Mouse (Mus musculus): ENCODE measurements around the gene Tnfrsf21. TPM values are rescaled to one million over a fixed set of nuclear protein-coding genes. Genes with fewer than 3 reads are reported as not detected.

The Tnfrsf21 gene
- polyA plus RNA-seq, 1 experiment from 2014 or later = 23.6 TPM

DNA sequence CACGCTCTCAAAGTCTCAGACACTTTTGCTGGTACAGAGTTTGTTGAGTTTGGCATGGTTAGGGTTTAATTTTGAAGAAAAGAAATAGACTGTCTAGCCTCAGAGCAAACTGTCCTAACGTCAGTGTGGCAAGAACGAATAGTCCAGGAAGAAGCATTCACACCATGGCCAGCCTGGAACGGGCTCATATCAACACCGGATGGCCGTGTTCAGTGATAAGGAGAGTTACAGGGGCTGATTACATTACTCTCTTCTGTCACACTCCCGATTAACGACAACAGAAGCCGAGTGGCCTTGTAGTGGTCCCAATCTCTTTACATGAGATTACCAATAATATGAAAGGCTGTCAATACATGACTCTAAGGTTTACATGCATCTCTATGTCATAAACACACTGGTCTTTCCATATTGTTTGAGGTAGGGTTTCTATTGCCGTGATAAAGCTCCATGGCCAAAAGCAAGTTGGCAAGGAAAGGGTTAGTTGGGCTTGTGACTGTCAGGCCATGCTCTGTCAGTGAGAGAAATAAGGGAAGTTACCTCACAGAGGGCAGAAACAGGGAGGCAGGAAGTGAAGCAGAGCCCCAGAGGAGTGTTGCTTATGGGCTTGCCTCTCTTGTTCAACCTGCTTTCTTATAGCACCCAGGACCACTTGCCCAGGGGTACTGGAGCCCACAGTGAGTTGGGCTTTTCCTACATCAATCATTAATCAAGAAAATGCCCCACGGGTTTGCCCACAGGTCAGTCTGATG is 42.1 kb downstream of the Tnfrsf21 start:
- ATAC-seq (ENCODE audit: low FRiP score, low read depth) = no peak
- Histone ChIP-seq H3K9me3 (no peaks in the 10 kb centered on the region), H3K4me2 (replicated peaks) (no peak overlapping the region), H3K36me3 (no peaks in the 10 kb centered on the region; the same call in 1 of the 2 replicates), H3K4me3 (no peak overlapping the region), H3K4me1 (no peaks in the 10 kb centered on the region), H3K27ac (no peak overlapping the region), H3K27me3 (no peaks in the 10 kb centered on the region), H3K9ac (no peak overlapping the region)
- 91% methylated on average over 11 of the region's 11 CpGs for WGBS

GRCm38 (mm10) chr17:43064705-43065104 is 48.4 kb downstream of the Tnfrsf21 start:
- Histone ChIP-seq H3K4me2 (replicated peaks) (no peak overlapping the region), H3K4me1 (no peaks in the 10 kb centered on the region), H3K27ac (no peak overlapping the region), H3K36me3 (peaks cover 9% of the 10 kb centered on the region), H3K9ac (no peak overlapping the region), H3K27me3 (no peaks in the 10 kb centered on the region), H3K9me3 (no peaks in the 10 kb centered on the region), H3K4me3 (no peak overlapping the region)
- WGBS = 96% methylated on average over 6 of the region's 6 CpGs
- no peak for ATAC-seq (ENCODE audit: low FRiP score, low read depth)

- Histone ChIP-seq H3K36me3 (peaks cover 9% of the 10 kb centered on the region), H3K9me3 (no peaks in the 10 kb centered on the region), H3K4me1 (no peaks in the 10 kb centered on the region), H3K9ac (no peak overlapping the region), H3K4me3 (no peak overlapping the region), H3K27ac (no peak overlapping the region), H3K4me2 (replicated peaks) (no peak overlapping the region), H3K27me3 (no peaks in the 10 kb centered on the region)
- 60% methylated on average over 7 of the region's 7 CpGs for WGBS
- no peak for ATAC-seq (ENCODE audit: low FRiP score, low read depth)
Observed at GRCm38 (mm10) chr17:43068846-43069553, 52.6 kb downstream of the Tnfrsf21 start.

DNA sequence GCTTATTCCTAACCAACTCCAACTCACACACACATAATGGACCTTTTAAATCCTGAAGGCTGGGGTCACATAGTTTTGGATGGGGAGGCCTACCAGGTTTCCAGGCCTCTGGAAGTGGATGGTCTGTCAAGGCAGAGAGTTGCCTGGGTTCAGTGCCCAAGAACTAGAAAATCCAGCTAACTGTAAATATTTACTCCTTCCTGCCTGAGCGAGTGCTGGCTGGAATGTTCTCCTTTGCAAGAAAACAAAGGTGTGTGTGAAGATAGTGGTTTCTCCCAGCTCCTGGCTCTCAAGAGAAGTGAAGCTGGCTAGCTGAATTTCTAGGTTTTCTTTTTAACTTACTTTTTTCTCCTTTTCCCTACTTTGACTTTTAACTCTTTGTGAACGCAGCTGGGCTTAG is 54.6 kb downstream of the Tnfrsf21 start:
- WGBS = 79% methylated on average over 2 of the region's 2 CpGs
- ATAC-seq (ENCODE audit: low FRiP score, low read depth) = no peak

DNA sequence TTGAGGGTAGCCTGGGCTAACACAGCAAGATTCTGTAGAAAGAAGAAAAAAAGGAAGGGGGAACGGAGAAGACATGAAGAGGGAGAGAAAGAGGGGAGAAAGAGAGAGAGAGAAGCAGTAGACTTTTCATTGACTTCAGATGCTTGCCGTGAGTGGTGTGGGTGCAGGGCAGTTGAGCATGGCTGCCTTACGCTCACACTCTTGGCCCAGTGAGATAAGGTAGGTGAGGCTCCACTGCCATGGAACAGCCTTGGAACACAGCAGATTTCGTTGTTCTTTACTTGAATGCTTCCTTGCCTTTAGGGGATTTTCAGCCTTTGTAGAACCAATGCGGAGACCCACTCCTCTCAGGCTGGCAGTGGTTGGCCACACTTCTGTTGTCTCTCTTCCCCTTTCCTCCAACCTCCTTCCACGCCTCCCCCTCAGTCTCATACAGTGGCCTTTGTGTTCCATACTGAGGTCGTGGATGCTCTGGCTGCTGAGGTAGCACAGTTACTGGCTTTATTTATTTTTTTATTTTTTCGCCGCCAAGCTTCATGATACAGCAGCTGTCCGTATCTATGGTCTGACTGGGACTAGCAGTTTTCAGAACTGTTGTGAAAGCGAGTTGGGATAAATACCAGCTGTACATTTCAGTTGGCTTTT is 55.9 kb downstream of the Tnfrsf21 start:
- 79% methylated on average over 11 of the region's 11 CpGs for WGBS
- Histone ChIP-seq H3K27ac (no peak overlapping the region), H3K27me3 (no peaks in the 10 kb centered on the region), H3K4me2 (replicated peaks) (no peak overlapping the region), H3K9ac (no peak overlapping the region), H3K4me3 (no peak overlapping the region), H3K4me1 (0 out of 2 replicates have a peak, but pooled peaks cover 6% of the 10 kb centered on the region), H3K9me3 (no peaks in the 10 kb centered on the region), H3K36me3 (no peaks in the 10 kb centered on the region)
- ATAC-seq (ENCODE audit: low FRiP score, low read depth) = no peak

More for the DNA sequence above, 54.6 kb downstream of the Tnfrsf21 start:
- no peak overlapping the region for H3K27ac ChIP-seq
- H3K4me1 ChIP-seq = 0 out of 2 replicates have a peak, but pooled peaks cover 6% of the 10 kb centered on the region
- no peak overlapping the region for H3K4me2 ChIP-seq (replicated peaks)
- H3K9me3 ChIP-seq = no peaks in the 10 kb centered on the region
- H3K4me3 ChIP-seq = no peak overlapping the region
- no peaks in the 10 kb centered on the region for H3K27me3 ChIP-seq
- no peaks in the 10 kb centered on the region for H3K36me3 ChIP-seq
- no peak overlapping the region for H3K9ac ChIP-seq

GRCm38 (mm10) chr17:43072787-43073148 is 56.4 kb downstream of the Tnfrsf21 start:
- Histone ChIP-seq H3K27me3 (no peaks in the 10 kb centered on the region), H3K4me3 (no peak overlapping the region), H3K36me3 (no peaks in the 10 kb centered on the region), H3K27ac (no peak overlapping the region), H3K4me2 (replicated peaks) (no peak overlapping the region), H3K4me1 (peaks cover 11% of the 10 kb centered on the region; the same call in 1 of the 2 replicates), H3K9ac (no peak overlapping the region), H3K9me3 (no peaks in the 10 kb centered on the region)
- 48% methylated on average over 5 of the region's 5 CpGs for WGBS
- ATAC-seq (ENCODE audit: low FRiP score, low read depth) = no peak

- Histone ChIP-seq H3K4me3 (no peak overlapping the region), H3K27ac (no peak overlapping the region), H3K4me2 (replicated peaks) (no peak overlapping the region), H3K4me1 (peaks cover 11% of the 10 kb centered on the region; the same call in 1 of the 2 replicates), H3K27me3 (no peaks in the 10 kb centered on the region), H3K36me3 (no peaks in the 10 kb centered on the region), H3K9ac (no peak overlapping the region), H3K9me3 (no peaks in the 10 kb centered on the region)
- 80% methylated on average over 5 of the region's 5 CpGs for WGBS
- no peak for ATAC-seq (ENCODE audit: low FRiP score, low read depth)
Observed at GRCm38 (mm10) chr17:43074391-43074790, 58.0 kb downstream of the Tnfrsf21 start.

DNA sequence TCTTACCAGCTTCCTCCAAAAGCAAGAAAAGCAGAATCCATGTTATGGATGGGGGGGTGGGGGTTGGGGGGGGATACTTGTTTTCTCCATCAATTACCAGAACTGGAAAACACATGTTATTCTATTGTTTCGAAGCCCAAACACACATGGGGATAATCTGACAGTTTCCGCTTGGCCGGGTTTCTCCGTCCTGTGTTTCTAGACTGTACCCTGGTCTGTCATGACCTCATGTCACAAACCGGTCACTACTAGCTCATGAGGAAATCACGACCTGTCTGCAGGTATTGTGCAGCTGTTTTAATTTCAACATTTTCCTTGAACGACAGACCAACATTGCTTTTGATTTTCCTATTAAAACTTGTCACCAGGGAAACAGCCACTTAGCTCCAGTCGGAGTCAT is 58.7 kb downstream of the Tnfrsf21 start:
- H3K27me3 ChIP-seq = no peaks in the 10 kb centered on the region
- no peak overlapping the region for H3K9ac ChIP-seq
- no peak for ATAC-seq (ENCODE audit: low FRiP score, low read depth)
- H3K4me1 ChIP-seq = peaks cover 11% of the 10 kb centered on the region; the same call in 1 of the 2 replicates
- 62% methylated on average over 8 of the region's 8 CpGs for WGBS
- H3K36me3 ChIP-seq = no peaks in the 10 kb centered on the region
- no peaks in the 10 kb centered on the region for H3K9me3 ChIP-seq
- H3K4me2 ChIP-seq (replicated peaks) = no peak overlapping the region
- H3K27ac ChIP-seq = no peak overlapping the region
- no peak overlapping the region for H3K4me3 ChIP-seq

DNA sequence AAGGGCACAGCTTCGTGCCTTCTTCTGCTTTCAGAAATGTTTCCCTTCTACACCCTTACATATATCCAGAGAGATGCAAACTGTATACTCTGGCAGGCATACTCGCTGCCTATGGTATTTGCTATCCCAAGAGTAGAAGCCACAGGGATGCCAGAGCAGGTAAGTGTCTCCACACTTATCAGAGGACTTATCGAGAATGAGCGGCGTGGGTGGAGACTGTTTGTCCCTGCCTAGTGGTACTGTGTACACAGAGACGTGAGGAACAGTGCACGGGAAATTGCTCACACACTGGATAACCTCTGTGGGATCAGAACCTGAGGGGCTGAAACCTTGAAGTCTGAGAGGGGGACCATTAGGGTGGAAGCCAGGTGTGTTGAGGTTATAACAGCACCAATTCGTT is 59.6 kb downstream of the Tnfrsf21 start:
- Histone ChIP-seq H3K9ac (no peak overlapping the region), H3K36me3 (no peaks in the 10 kb centered on the region), H3K4me1 (peaks cover 11% of the 10 kb centered on the region; the same call in 1 of the 2 replicates), H3K4me3 (no peak overlapping the region), H3K9me3 (no peaks in the 10 kb centered on the region), H3K27me3 (no peaks in the 10 kb centered on the region), H3K4me2 (replicated peaks) (no peak overlapping the region), H3K27ac (no peak overlapping the region)
- WGBS = 82% methylated on average over 8 of the region's 8 CpGs
- no peak for ATAC-seq (ENCODE audit: low FRiP score, low read depth)

- peak; percentile 82 for ATAC-seq (ENCODE audit: low FRiP score, low read depth)
- Histone ChIP-seq H3K27me3 (no peaks in the 10 kb centered on the region), H3K9ac (0 out of 2 replicates have a peak overlapping the region, but pooled peaks have one; percentile 20), H3K27ac (no peak overlapping the region), H3K36me3 (no peaks in the 10 kb centered on the region), H3K9me3 (no peaks in the 10 kb centered on the region), H3K4me1 (peaks cover 11% of the 10 kb centered on the region; the same call in 1 of the 2 replicates), H3K4me2 (replicated peaks) (peak overlapping the region; percentile 52), H3K4me3 (peak overlapping the region; percentile 13; the same call in 1 of the 2 replicates)
- 21% methylated on average over 18 of the region's 18 CpGs for WGBS
Observed at GRCm38 (mm10) chr17:43076801-43077493, 60.6 kb downstream of the Tnfrsf21 start.

- WGBS = 45% methylated on average over 4 of the region's 4 CpGs
- ATAC-seq (ENCODE audit: low FRiP score, low read depth) = no peak
- Histone ChIP-seq H3K27me3 (no peaks in the 10 kb centered on the region), H3K9me3 (no peaks in the 10 kb centered on the region), H3K4me1 (peaks cover 11% of the 10 kb centered on the region; the same call in 1 of the 2 replicates), H3K36me3 (no peaks in the 10 kb centered on the region), H3K4me3 (0 out of 2 replicates have a peak overlapping the region, but pooled peaks have one; percentile 13), H3K9ac (no peak overlapping the region), H3K27ac (no peak overlapping the region), H3K4me2 (replicated peaks) (peak overlapping the region; percentile 52)
Observed at GRCm38 (mm10) chr17:43077540-43077939, 61.2 kb downstream of the Tnfrsf21 start.

All from limb, embryonic 13.5 days (tissue).